Mouse (Mus musculus) macrophage (primary cell): ENCODE data around the gene Mfsd2b. TPM values are rescaled to one million over a fixed set of nuclear protein-coding genes. Genes with fewer than 3 reads are reported as not detected.
"Not testable (repeated sequence)": the region's sequence is repeated elsewhere in the genome, so short reads cannot be mapped to it uniquely, and the experiment has no call there.

Source experiments
- H3K27ac ChIP-seq: fragments of 350-480 bp; formaldehyde crosslinking; 2 replicates; pipeline ENCODE4 v1.9.0; 2021
- H3K36me3 ChIP-seq: fragments of 350-480 bp; formaldehyde crosslinking; 2 replicates; pipeline ENCODE4 v1.9.0; 2021; ENCODE audit errors: inconsistent target
- H3K4me3 ChIP-seq: fragments of 350-480 bp; formaldehyde crosslinking; 2 replicates; pipeline ENCODE4 v1.9.0; 2021; ENCODE audit errors: inconsistent target
- H3K79me2 ChIP-seq: fragments of 350-480 bp; formaldehyde crosslinking; 2 replicates; pipeline ENCODE4 v1.9.0; 2021; ENCODE audit errors: inconsistent target
- WGBS: methylation state at CpG from one replicate; pipeline ENCODE4 v1.1.7; 2026; ENCODE audit warnings: inconsistent platforms; ENCODE audit not compliant: missing documents; 5-methylcytosine and 5-hydroxymethylcytosine counted together
- polyA plus RNA-seq: library from polyadenylated mRNA; stranded (reverse); fragments of 250-400 nt; gene quantifications from 3 replicates; pipeline ENCODE4 v1.2.4, GENCODE M21; 2018; ENCODE audit warnings: inconsistent platforms
- total RNA-seq, 78 experiments: library from RNA; depleted of rRNA; stranded (reverse); fragments of 250-400 nt; gene quantifications; 1 replicate in 9 of 78; 2 replicates in 24 of 78; 3 replicates in 43 of 78; 4 replicates in 2 of 78; pipeline ENCODE4 v1.2.4; 2018; ENCODE audit warnings: inconsistent platforms in 56 of 78

The Mfsd2b gene
- 1 to 10 TPM; 1.6 to 5.2 (median 2.8) TPM for total RNA-seq (2018; cell fraction: chromatin; rRNA removed)
- under 1 TPM in 24 of 26 experiments, not detected in 2; 0.06 to 0.29 (median 0.14) TPM for total RNA-seq (2018; cell fraction: cytosol; rRNA removed)
- total RNA-seq (2018; cell fraction: nucleus; rRNA removed), result 1 to 10 TPM in 20 of 26 experiments, under 1 TPM in 6; 0.35 to 3.6 (median 1.3) TPM
- polyA plus RNA-seq, result 0.16 to 0.47 TPM (median 0.25 TPM) in 3 replicates

DNA sequence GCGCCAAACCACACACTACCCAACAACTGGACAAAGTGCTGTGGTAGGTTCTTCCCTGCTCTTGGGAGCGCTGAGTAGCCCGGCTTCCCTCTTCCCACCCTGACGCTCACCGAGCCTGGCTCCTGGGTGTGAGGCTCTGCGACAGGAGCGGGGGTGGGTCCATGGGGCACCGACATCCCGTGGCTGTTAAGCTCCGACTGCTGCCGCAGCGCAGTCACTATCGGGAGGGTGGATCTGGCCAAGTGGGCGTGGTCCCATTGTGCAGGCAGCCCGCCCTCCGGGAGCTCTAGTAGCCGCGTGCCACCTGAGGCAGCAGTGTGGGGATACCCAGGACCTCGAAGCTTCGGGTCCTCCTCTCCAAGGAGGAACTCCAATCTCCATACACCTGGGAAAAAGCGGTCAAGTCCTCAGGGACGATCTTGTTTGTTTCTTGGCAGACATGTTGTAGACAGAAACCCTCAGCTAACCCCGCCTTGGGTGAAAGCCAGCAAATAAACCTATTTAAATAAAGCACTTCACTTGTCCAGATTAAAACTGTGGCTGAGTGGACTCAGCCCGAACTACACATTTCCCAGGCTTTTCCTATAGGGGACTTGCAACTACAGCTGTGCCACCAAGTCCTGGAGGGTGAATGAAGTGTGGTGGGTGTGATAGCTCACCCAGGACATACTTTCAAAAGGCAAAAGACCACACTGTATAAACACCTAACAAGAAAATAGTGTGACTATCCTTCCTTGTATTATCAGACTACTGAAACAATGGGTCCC, at the start of gene Mfsd2b:
Gene Mfsd2b (minus strand): TSS at position 199 of the 767 bp plus-strand sequence.
- Histone ChIP-seq H3K4me3 (no peak within 1 kb of the TSS), H3K27ac (no peak within 1 kb of the TSS), H3K36me3 (no peaks in the 10 kb centered on the region), H3K79me2 (no peaks in the 10 kb centered on the region)
- WGBS, result 3% methylated on average over 24 of the region's 24 CpGs

DNA sequence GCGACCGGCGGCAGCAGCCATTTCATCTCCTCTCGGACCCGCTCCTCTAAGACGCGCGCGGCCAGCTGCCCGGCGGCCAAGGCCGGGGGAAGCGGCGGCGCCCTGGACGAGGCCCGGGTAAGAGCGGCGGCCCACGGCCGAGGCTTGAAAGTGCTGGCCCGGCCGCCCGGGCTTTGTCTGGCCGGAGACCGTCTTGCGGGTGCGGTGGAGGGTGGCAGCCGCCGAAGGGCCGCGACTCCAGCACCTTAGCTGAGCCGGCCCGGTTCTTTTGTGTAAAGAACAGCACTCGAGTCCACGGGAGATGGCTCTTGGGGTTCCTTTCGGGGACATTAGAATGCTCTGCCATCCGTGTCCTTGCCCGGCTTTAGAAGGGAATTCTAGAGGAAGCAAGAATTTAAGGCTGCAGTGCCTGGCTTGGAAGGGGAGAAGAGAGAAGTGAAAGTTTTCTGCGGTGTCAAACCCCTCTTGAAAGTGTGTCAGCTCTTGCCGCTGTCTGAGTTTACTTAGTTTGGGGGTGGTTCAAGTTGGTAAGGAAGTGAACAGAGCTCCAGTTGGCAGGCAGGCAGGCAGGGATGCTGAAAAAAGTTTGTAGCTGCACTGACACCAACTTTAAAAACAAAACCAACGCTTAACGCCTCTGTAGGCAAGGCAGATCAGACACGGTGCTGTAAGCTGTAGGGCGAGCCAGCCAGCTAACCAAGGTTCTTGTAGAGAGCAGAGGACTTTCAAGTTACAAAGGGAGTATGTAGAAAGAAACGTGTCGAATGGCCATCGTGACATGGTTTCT, 43.8 kb upstream of the Mfsd2b start:
- Histone ChIP-seq H3K27ac (peak overlapping the region; percentile 58), H3K79me2 (peaks cover 48% of the 10 kb centered on the region), H3K4me3 (peak overlapping the region; percentile 51), H3K36me3 (no peaks in the 10 kb centered on the region)
- under 1% methylated on average over 46 of the region's 48 CpGs for WGBS

DNA sequence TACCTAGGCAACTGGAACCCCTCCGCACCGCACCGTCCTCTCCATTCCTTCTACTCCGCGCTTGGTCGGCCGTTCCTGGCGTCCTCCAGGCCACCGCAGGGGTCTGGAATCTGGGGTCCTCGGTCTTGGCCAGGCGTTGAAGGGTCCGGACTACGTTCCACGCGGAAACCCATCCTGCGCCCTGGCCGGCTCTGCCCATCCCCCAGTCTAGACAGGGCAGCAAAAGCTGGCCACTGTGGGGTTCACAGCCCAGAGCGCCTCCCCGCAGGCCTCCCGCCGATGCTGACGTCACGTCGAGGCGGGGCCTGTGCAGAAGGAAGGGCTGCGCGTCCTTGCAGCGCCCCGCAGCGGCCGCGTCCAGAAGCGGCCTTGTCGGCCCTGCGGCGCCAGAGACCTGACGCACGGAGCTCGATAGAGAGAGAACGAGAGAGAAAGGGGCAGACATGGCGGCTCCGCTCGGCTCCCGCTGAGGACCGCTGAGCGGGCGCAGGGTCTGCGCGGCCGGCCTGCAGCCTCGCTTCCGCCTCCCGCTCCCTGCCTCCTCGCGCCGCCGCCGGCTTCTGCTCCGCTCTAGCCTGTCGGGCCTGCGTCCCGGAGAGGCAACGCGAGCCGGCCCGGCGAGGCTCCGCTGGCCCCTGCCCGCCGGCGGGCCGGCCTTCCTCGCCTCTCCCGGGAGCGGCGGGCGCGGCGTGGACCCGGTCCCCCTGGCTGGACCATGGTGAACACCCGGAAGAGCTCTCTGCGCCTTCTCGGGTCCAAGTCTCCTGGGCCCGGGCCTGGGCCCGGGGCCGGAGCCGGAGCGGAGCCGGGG, 43.0 kb upstream of the Mfsd2b start, which contains the start of gene Atad2b:
Gene Atad2b (plus strand): TSS at position 360 of the 811 bp plus-strand sequence.
- WGBS, result under 1% methylated on average over 63 of the region's 89 CpGs
- Histone ChIP-seq H3K4me3 (peak within 1 kb of the TSS; percentile 51), H3K27ac (peak within 1 kb of the TSS; percentile 58), H3K36me3 (no peaks in the 10 kb centered on the region), H3K79me2 (peaks cover 40% of the 10 kb centered on the region)

- H3K36me3 ChIP-seq, result no peaks in the 10 kb centered on the region
- no peak overlapping the region for H3K4me3 ChIP-seq
- H3K27ac ChIP-seq, result no peak overlapping the region
- WGBS, result 96% methylated on average over 3 of the region's 3 CpGs
- peaks cover 17% of the 10 kb centered on the region for H3K79me2 ChIP-seq
Measured at GRCm38 (mm10) chr12:4914944-4915343, 40.8 kb upstream of the Mfsd2b start.

DNA sequence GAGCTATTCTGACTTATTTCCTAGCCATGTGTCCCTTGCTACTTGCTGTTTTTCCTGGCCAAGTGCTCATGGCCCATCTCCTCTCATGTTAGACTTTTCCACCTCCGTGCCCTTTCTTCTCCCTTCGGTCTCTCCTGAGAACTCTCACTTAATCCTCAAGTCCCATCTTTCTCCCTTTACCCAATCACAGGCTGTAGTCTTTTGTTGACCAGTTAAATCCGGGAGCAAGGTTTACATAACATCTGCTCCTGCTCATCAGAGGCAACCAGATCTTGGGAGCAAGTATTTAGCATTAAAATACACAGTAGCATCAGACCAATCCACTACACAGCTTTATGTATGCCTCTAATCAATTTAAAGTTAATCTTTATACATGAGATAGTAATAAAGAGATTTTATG, 40.3 kb upstream of the Mfsd2b start:
- WGBS, result 87% methylated on average over 3 of the region's 3 CpGs

GRCm38 (mm10) chr12:4911716-4912115, 37.6 kb upstream of the Mfsd2b start:
- WGBS, result 70% methylated on average over 4 of the region's 4 CpGs
- no peaks in the 10 kb centered on the region for H3K79me2 ChIP-seq
- no peaks in the 10 kb centered on the region for H3K36me3 ChIP-seq
- H3K4me3 ChIP-seq, result no peak overlapping the region
- no peak overlapping the region for H3K27ac ChIP-seq

More for the DNA sequence above, 40.3 kb upstream of the Mfsd2b start:
- Histone ChIP-seq H3K79me2 (peaks cover 12% of the 10 kb centered on the region), H3K27ac (no peak overlapping the region), H3K4me3 (no peak overlapping the region), H3K36me3 (no peaks in the 10 kb centered on the region)

DNA sequence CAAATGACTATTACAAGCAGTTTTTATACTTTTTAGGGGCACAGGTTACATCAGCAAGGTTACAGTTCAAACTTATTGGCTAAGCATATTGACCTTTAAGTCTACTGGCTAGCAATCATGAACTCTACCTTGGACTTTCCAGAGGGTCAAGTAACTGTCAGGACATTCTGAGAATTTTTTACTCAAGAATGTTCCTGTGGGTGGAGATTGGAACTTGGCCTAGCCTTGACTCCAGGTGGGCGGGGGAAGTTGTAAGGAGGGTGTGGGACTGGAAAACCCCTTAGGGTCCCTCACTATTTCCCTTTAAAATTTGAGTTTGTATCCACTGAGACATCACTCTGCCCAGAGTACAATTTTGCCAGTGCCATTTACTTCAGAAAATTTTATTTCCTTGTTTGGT, 36.3 kb upstream of the Mfsd2b start:
- H3K36me3 ChIP-seq, H3K79me2 ChIP-seq, H3K27ac ChIP-seq, H3K4me3 ChIP-seq: not testable (repeated sequence)
- WGBS, result 70% methylated on average over 1 of the region's 1 CpGs

DNA sequence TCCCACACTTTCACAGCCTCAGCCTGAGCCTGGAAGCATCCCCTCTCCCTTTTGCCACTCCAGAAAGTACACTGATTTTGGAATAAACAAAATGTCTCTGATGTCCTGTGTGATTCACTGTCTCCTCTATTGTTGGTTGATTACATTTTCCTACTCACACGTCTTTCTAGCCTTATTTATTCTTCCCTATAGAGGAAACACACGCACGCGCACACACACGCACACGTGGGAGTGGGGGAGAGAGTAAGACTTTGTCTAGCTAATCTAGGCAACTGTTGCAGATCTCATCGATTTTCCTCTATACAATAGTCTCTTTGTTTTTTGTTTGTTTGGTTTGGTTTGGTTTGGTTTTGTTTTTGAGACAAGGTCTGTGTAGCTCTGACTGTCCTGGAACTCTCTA, 34.2 kb upstream of the Mfsd2b start:
- WGBS, result 81% methylated on average over 7 of the region's 7 CpGs
- no peaks in the 10 kb centered on the region; the same call in 1 of the 2 replicates for H3K79me2 ChIP-seq

DNA sequence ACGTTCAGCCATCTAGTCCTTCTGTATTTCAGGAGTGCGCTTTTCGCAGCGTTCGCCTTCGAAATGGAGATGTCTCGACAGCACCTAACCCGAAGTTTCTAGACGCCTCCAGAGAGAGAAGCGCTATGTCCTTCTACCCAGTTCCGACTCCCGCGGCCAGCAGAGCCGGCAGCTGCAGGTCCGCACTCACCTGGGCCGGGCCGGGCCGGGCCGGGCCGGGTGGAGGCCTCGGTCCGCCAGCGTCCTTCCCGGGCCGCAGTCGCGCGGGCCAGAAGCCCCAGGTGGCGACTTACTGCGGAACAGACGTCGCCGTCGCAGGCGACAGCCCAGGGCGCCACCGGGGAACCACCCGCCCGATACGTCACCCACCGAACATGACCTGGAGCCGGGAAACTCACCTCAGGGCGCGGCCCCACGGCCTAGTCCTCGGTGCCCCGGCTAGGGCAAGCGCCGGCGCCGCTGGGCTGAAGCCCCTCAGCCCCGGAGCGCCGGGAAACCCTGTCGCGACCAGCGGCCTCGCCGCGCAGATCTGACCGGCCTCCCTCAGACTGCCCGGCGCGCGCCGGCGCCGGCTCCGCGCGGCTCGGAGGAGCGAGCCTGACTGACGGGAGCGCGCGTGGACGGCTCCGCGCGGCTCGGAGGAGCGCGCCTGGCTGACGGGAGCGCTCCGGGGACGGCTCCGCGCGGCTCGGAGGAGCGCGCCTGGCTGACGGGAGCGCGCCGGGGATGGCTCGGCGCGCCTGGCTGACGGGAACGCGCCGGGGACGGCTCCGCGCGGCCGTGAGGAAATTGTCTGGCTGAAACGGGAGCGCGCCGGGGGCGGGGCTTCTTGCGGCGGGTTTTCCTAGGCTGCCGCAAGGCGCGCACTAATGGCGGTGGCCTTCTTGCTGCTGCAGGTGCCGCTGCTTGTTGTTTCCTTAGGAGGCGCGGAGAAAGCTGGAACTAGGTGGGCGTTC, 33.1 kb upstream of the Mfsd2b start, which contains the start of gene Ubxn2a:
Gene Ubxn2a (minus strand): TSS at position 755 of the 956 bp plus-strand sequence.
- no peak within 1 kb of the TSS for H3K27ac ChIP-seq
- no peaks in the 10 kb centered on the region; the same call in 1 of the 2 replicates for H3K79me2 ChIP-seq
- no peaks in the 10 kb centered on the region for H3K36me3 ChIP-seq
- H3K4me3 ChIP-seq, result peak within 1 kb of the TSS; percentile 43
- WGBS, result under 1% methylated on average over 114 of the region's 125 CpGs

More for the DNA sequence above, 34.2 kb upstream of the Mfsd2b start:
- no peak overlapping the region for H3K4me3 ChIP-seq
- H3K27ac ChIP-seq, result no peak overlapping the region
- H3K36me3 ChIP-seq, result no peaks in the 10 kb centered on the region

GRCm38 (mm10) chr12:4906476-4906875, 32.3 kb upstream of the Mfsd2b start:
- 38% methylated on average over 7 of the region's 7 CpGs for WGBS
- Histone ChIP-seq H3K4me3 (peak overlapping the region; percentile 43), H3K27ac (no peak overlapping the region), H3K79me2 (no peaks in the 10 kb centered on the region; the same call in 1 of the 2 replicates), H3K36me3 (no peaks in the 10 kb centered on the region)

DNA sequence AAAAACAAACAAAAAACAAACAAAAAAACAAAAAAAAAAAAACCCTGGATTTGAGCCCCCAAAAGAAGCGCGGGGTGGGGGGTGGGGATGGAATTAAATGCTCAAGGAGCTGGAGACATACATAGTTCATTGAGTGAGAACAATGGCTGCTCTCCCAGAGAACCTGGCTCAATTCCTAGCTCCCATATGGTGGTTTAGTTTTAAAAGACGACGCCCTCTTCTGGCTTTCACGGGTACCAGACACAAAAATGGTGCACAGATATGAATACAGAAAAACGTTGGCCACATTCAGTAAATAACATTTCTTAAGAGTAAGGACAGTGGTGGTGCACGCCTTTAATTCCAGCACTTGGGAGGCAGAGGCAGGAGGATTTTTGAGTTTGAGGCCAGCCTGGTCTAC, 31.8 kb upstream of the Mfsd2b start:
- Histone ChIP-seq H3K36me3 (no peaks in the 10 kb centered on the region), H3K4me3 (no peak overlapping the region), H3K27ac (no peak overlapping the region), H3K79me2 (no peaks in the 10 kb centered on the region; the same call in 1 of the 2 replicates)
- WGBS, result 83% methylated on average over 7 of the region's 7 CpGs

GRCm38 (mm10) chr12:4898024-4898423, 23.9 kb upstream of the Mfsd2b start:
- H3K79me2 ChIP-seq, result no peaks in the 10 kb centered on the region
- H3K4me3 ChIP-seq, result no peak overlapping the region
- H3K36me3 ChIP-seq, result no peaks in the 10 kb centered on the region
- no peak overlapping the region for H3K27ac ChIP-seq
- WGBS, result 100% methylated on average over 5 of the region's 5 CpGs

DNA sequence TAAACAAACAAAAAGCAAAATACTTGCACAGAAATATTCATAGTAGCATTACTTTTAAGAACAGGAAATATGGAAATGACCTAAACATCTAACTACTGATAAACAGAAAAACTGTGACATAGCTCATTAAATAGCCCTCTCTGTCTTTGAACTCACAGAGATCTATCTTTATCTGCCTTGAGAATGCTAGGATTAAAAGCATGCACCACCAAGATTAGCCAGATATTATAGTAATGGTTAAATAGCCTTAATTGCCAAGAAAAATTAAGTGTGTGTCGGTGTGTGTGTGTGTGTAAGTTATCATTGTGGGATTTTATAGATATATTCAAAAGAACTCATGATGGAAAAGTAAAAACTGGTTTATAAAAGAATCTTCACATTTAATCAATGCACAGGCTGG, 15.7 kb upstream of the Mfsd2b start:
- H3K4me3 ChIP-seq, result no peak overlapping the region
- WGBS, result 100% methylated on average over 1 of the region's 1 CpGs
- H3K27ac ChIP-seq, result no peak overlapping the region
- peaks cover 9% of the 10 kb centered on the region; the same call in 1 of the 2 replicates for H3K36me3 ChIP-seq
- H3K79me2 ChIP-seq, result no peaks in the 10 kb centered on the region
